Mouse (Mus musculus) MEL (cell line): Measurements from ENCODE around the gene Ccr6. TPM values are rescaled to one million over a fixed set of nuclear protein-coding genes. Genes with fewer than 3 reads are reported as not detected.

Experiments
- DNase-seq: peaks from one replicate; pipeline ENCODE4 v3.0.0; 2011; ENCODE audit warnings: low read depth, low spot score
- H3K27ac ChIP-seq: 2 replicates; pipeline ENCODE4 v1.5.1; 2012; ENCODE audit warnings: low read depth, mild to moderate bottlenecking, control low read depth, low read length, moderate library complexity; ENCODE audit not compliant: control insufficient read depth
- H3K27me3 ChIP-seq, 2 experiments: fragments of 150-350 bp in 1 of 2; sonication (generic) in 1 of 2; 2 replicates each; pipeline ENCODE4 v1.6.1; 2012; ENCODE audit warnings: low read length in 2 of 2, mild to moderate bottlenecking in 2 of 2, improper control_type of control experiment in 1 of 2, moderate library complexity in 1 of 2; ENCODE audit not compliant: insufficient read depth in 2 of 2, control insufficient read depth in 1 of 2
- H3K36me3 ChIP-seq, 2 experiments: 2 replicates each; pipeline ENCODE4 v1.6.1; 2012 to 2014; ENCODE audit warnings: low read length in 2 of 2, improper control_type of control experiment in 1 of 2, inconsistent platforms in 1 of 2, mild to moderate bottlenecking in 1 of 2; ENCODE audit not compliant: insufficient read depth in 2 of 2, control insufficient read depth in 1 of 2
- H3K4me1 ChIP-seq, 2 experiments: fragments of 150-350 bp in 1 of 2; sonication (generic) in 1 of 2; 2 replicates each; pipeline ENCODE4 v1.6.1; 2012; ENCODE audit warnings: low read length in 2 of 2, improper control_type of control experiment in 1 of 2, mild to moderate bottlenecking in 1 of 2; ENCODE audit not compliant: insufficient read depth in 2 of 2, control insufficient read depth in 1 of 2
- H3K4me3 ChIP-seq, 2 experiments: fragments of 150-350 bp in 1 of 2; sonication (generic) in 1 of 2; 2 replicates each; pipeline ENCODE4 v1.5.1; 2012; ENCODE audit warnings: low read depth in 2 of 2, low read length in 2 of 2, mild to moderate bottlenecking in 2 of 2, moderate library complexity in 2 of 2, control low read depth in 1 of 2, improper control_type of control experiment in 1 of 2; ENCODE audit not compliant: control insufficient read depth in 1 of 2, insufficient read depth in 1 of 2
- H3K79me2 ChIP-seq: 2 replicates; pipeline ENCODE4 v1.6.1; 2012; ENCODE audit warnings: mild to moderate bottlenecking, low read length, moderate library complexity; ENCODE audit not compliant: control insufficient read depth, poor library complexity, insufficient read depth
- H3K9ac ChIP-seq: 2 replicates; pipeline ENCODE4 v1.6.1; 2012; ENCODE audit warnings: low read depth, mild to moderate bottlenecking, control low read depth, low read length, moderate library complexity; ENCODE audit not compliant: control insufficient read depth, poor library complexity, severe bottlenecking
- H3K9me3 ChIP-seq: fragments of 150-350 bp; sonication (generic); replicated peaks from 2 replicates; pipeline ENCODE4 v1.6.1; 2012; ENCODE audit warnings: mild to moderate bottlenecking, low read length, improper control_type of control experiment, moderate library complexity; ENCODE audit not compliant: insufficient read depth
- BHLHE40 ChIP-seq: IDR thresholded peaks from 2 replicates; pipeline ENCODE4 v1.6.1; 2012; ENCODE audit warnings: low read depth, mild to moderate bottlenecking, inconsistent platforms, low read length, improper control_type of control experiment, borderline replicate concordance
- CHD1 ChIP-seq: IDR thresholded peaks from 2 replicates; pipeline ENCODE4 v1.6.1; 2012; ENCODE audit warnings: low read depth, mild to moderate bottlenecking, inconsistent platforms, low read length, improper control_type of control experiment
- ETS1 ChIP-seq: IDR thresholded peaks from 2 replicates; pipeline ENCODE4 v1.6.1; 2012; ENCODE audit warnings: low read depth, mild to moderate bottlenecking, inconsistent platforms, low read length, improper control_type of control experiment, moderate library complexity
- GABPA ChIP-seq: IDR thresholded peaks from 2 replicates; pipeline ENCODE4 v1.6.1; 2012; ENCODE audit warnings: low read depth, mild to moderate bottlenecking, inconsistent platforms, low read length, improper control_type of control experiment, moderate library complexity
- GATA1 ChIP-seq: IDR thresholded peaks from 2 replicates; pipeline ENCODE4 v1.6.1; 2011; ENCODE audit warnings: low read depth, low read length, improper control_type of control experiment
- JUND ChIP-seq: IDR thresholded peaks from 2 replicates; pipeline ENCODE4 v1.6.1; 2011; ENCODE audit warnings: low read depth, mild to moderate bottlenecking, improper control_type of control experiment, low read length
- MAFK ChIP-seq: IDR thresholded peaks from 2 replicates; pipeline ENCODE4 v1.6.1; 2011; ENCODE audit warnings: low read depth, mild to moderate bottlenecking, low read length, improper control_type of control experiment, borderline replicate concordance
- MYB ChIP-seq: IDR thresholded peaks from 2 replicates; pipeline ENCODE4 v1.6.1; 2011; ENCODE audit warnings: mild to moderate bottlenecking, low read depth, low read length, improper control_type of control experiment
- POLR2AphosphoS2 ChIP-seq: IDR thresholded peaks from 2 replicates; pipeline ENCODE4 v1.6.1; 2011; ENCODE audit warnings: low read length, improper control_type of control experiment
- POLR2AphosphoS5 ChIP-seq: IDR thresholded peaks from 2 replicates; pipeline ENCODE4 v1.6.1; 2012; ENCODE audit warnings: low read depth, borderline replicate concordance, mild to moderate bottlenecking, inconsistent platforms, low read length, moderate library complexity, mixed read lengths
- RAD21 ChIP-seq: IDR thresholded peaks from 2 replicates; pipeline ENCODE4 v1.6.1; 2011; ENCODE audit warnings: mild to moderate bottlenecking, low read depth, low read length, improper control_type of control experiment
- RCOR1 ChIP-seq: IDR thresholded peaks from 2 replicates; pipeline ENCODE4 v1.6.1; 2012; ENCODE audit warnings: low read depth, mild to moderate bottlenecking, inconsistent platforms, low read length, improper control_type of control experiment
- SIN3A ChIP-seq: IDR thresholded peaks from 2 replicates; pipeline ENCODE4 v1.6.1; 2012; ENCODE audit warnings: low read length, improper control_type of control experiment, inconsistent platforms
- TAL1 ChIP-seq: IDR thresholded peaks from 2 replicates; pipeline ENCODE4 v1.6.1; 2012; ENCODE audit warnings: mild to moderate bottlenecking, inconsistent platforms, low read length, moderate library complexity, mixed read lengths
- ZKSCAN1 ChIP-seq: IDR thresholded peaks from 2 replicates; pipeline ENCODE4 v1.6.1; 2012; ENCODE audit warnings: low read depth, mild to moderate bottlenecking, inconsistent platforms, low read length, improper control_type of control experiment, moderate library complexity
- ZNF384 ChIP-seq: IDR thresholded peaks from 2 replicates; pipeline ENCODE4 v1.6.1; 2012; ENCODE audit warnings: low read depth, mild to moderate bottlenecking, inconsistent platforms, low read length, improper control_type of control experiment
- polyA plus RNA-seq, 2 experiments: library from polyadenylated mRNA; stranded (reverse) in 1 of 2; unstranded in 1 of 2; fragments of >175 nt in 1 of 2; fragments of >200 nt in 1 of 2; gene quantifications; 2 replicates each; pipeline versions ENCODE4 v1.2.1 to v1.2.4; 2012; ENCODE audit warnings: low replicate concordance in 2 of 2, low read depth in 1 of 2; ENCODE audit not compliant: insufficient read length in 2 of 2, insufficient read depth in 1 of 2, missing spikeins in 1 of 2
- total RNA-seq: library from RNA; depleted of rRNA; stranded (reverse); fragments of 300-350 nt; gene quantifications from 2 replicates; pipeline ENCODE4 v1.2.3, GENCODE M21; 2012

The Ccr6 gene
- total and polyA plus RNA-seq, 3 experiments: not detected

DNA sequence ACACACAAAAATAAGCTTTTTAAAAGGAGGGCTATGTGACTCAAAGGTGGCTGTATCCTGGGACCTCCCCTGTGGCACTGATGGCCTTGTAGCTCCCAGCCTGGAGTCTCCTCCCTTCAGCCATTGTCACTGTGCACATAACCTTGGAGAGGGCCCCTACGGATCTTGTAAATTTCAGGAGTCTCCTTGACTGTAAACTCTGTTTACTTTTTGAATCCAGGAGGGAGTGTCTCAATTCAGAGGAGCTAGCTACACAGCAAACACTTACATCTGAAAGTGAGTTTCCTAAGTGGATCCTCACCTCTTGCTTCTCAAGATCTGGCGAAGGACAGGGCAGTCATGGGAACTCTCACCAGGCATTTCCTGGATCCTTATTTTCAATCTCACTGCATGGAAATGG, 8.3 kb downstream of the Ccr6 start:
- Histone ChIP-seq H3K36me3 (no peaks in the 10 kb centered on the region), H3K4me1 (0 out of 4 replicates have a peak, but pooled peaks cover 0 to 2% of the 10 kb centered on the region in 2 experiments), H3K9me3 (no peaks in the 10 kb centered on the region), H3K27me3 (peaks cover 4 to 14% of the 10 kb centered on the region in 2 experiments), H3K4me3 (no peak overlapping the region), H3K79me2 (no peaks in the 10 kb centered on the region), H3K27ac (no peak overlapping the region), H3K9ac (no peak overlapping the region)
- TF ChIP-seq GABPA (no peak), BHLHE40 (no peak), ZNF384 (no peak), POLR2AphosphoS5 (no peak), TAL1 (no peak), RAD21 (no peak)
- no peak for DNase-seq

DNA sequence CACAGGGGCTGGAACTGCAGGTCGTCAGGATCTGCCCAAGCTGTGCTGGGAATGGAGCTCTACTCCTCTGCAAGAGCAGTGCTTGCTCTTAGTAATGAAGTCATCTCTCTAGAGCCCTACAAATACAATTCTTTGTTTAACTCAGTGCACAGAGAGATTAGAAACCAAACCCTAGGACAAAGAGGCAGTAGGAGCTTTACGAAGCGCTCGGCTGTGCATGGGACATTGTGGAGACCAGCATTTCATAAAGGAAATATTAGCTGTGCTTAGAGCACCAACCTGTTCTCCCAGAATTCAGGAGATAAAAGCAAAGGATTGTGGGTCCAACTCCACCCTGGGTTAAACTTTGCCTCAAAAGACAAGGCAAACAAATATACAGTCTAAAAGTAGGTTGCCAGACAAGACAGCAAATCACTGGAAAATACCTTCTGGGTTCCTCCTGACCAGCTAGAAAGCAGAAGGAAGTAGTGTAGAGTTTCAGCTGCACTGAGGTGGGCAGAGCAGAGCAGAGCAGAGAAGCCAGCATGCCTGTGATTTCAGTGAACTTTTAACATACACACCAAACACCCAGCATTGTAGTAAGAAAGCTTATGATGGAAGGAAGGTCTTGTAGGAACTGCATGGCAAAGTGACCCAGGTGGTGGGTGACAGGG, 10.4 kb downstream of the Ccr6 start:
- no peaks in the 10 kb centered on the region for H3K9me3 ChIP-seq
- peaks cover 4 to 17% of the 10 kb centered on the region in 2 experiments for H3K27me3 ChIP-seq
- no peak overlapping the region for H3K27ac ChIP-seq
- TF ChIP-seq RAD21: no peak
- no peak for TF ChIP-seq ETS1
- TF ChIP-seq ZKSCAN1: no peak
- TF ChIP-seq CHD1: no peak
- no peak for TF ChIP-seq TAL1
- no peak for TF ChIP-seq GATA1
- TF ChIP-seq RCOR1: no peak
- no peak for TF ChIP-seq BHLHE40
- TF ChIP-seq SIN3A: no peak
- TF ChIP-seq POLR2AphosphoS2: no peak
- TF ChIP-seq MYB: no peak
- TF ChIP-seq JUND: no peak
- no peak for TF ChIP-seq MAFK
- H3K4me3 ChIP-seq: no peak overlapping the region
- no peak for DNase-seq
- no peak overlapping the region for H3K9ac ChIP-seq
- no peaks in the 10 kb centered on the region for H3K79me2 ChIP-seq
- no peaks in the 10 kb centered on the region for H3K4me1 ChIP-seq
- no peaks in the 10 kb centered on the region for H3K36me3 ChIP-seq
